Mouse (Mus musculus) lung, embryonic 14.5 days (tissue): Measurements from ENCODE around the gene Ror1. TPM values are rescaled to one million over a fixed set of nuclear protein-coding genes. Genes with fewer than 3 reads are reported as not detected.

Source experiments
- ATAC-seq: fragments of 200-750 bp; cut with Nextera tagmentation; 2 replicates; pipeline ENCODE4 v1.8.0; 2017; ENCODE audit warnings: mild to moderate bottlenecking, moderate TSS enrichment, moderate library complexity; ENCODE audit not compliant: insufficient read depth
- DNase-seq: peaks from one replicate; pipeline ENCODE4 v3.0.0-alpha.2; 2015
- H3K27ac ChIP-seq: fragments of 300-500 bp; sonication (generic); 2 replicates; pipeline ENCODE4 v1.5.1; 2014; ENCODE audit warnings: low read depth, mild to moderate bottlenecking, moderate library complexity
- H3K27me3 ChIP-seq: fragments of 300-500 bp; sonication (generic); 2 replicates; pipeline ENCODE4 v1.6.1; 2014; ENCODE audit warnings: low read length, control low read depth; ENCODE audit not compliant: insufficient read depth
- H3K36me3 ChIP-seq: fragments of 300-500 bp; sonication (generic); 2 replicates; pipeline ENCODE4 v1.6.1; 2014; ENCODE audit warnings: control low read depth; ENCODE audit not compliant: insufficient read depth
- H3K4me1 ChIP-seq: fragments of 300-500 bp; sonication (generic); 2 replicates; pipeline ENCODE4 v1.6.1; 2014; ENCODE audit warnings: antibody characterized with exemption, control low read depth; ENCODE audit not compliant: insufficient read depth
- H3K4me2 ChIP-seq: fragments of 300-500 bp; sonication (generic); 2 replicates; pipeline ENCODE4 v1.6.1; 2014; ENCODE audit warnings: mild to moderate bottlenecking
- H3K4me3 ChIP-seq: fragments of 300-500 bp; sonication (generic); 2 replicates; pipeline ENCODE4 v1.5.1; 2014; ENCODE audit warnings: low read depth, low read length
- H3K9ac ChIP-seq: fragments of 300-500 bp; sonication (generic); 2 replicates; pipeline ENCODE4 v1.6.1; 2014
- H3K9me3 ChIP-seq: fragments of 300-500 bp; sonication (generic); 2 replicates; pipeline ENCODE4 v1.6.1; 2016; ENCODE audit warnings: low read depth, low read length, control low read depth
- CTCF ChIP-seq: IDR thresholded peaks from 2 replicates; pipeline ENCODE4 v1.5.1; 2016; ENCODE audit warnings: antibody characterized with exemption, low read depth
- WGBS: fragments of 180-500 bp; shearing (Covaris S2); extraction: QIAGEN DNeasy Blood & Tissue Kit; methylation state at CpG from one replicate; pipeline ENCODE4 v1.1.7; 2014; 5-methylcytosine and 5-hydroxymethylcytosine counted together
- polyA plus RNA-seq: library from polyadenylated mRNA; unstranded; fragments of >200 nt; fragmentation: Nextera tagmentation; extraction: Ambion mirVana; gene quantifications from 2 replicates; pipeline ENCODE4 v1.2.1, GENCODE M21; 2014

The Ror1 gene
- polyA plus RNA-seq, 1 experiment from 2014 or later: 23.8 TPM

DNA sequence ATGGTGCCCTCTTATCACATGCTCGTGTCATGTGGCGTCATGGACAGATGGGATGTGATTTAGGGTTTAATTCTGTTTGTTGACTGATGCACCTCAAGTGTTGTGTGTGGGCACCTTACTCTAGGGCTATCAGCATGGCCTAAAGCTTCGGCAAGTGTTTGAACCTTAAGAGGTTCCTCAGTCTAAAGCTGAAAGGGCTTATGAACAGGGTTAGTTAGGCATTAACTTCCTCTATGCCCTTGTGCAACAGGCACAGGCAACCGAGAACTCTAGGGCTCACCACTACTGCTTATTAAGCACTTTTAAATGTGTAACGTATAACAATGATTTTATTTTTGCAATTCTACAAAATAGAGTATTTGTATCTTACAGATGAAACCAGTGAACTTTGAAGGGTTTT, 162.9 kb downstream of the Ror1 start:
- Histone ChIP-seq H3K27me3 (no peaks in the 10 kb centered on the region), H3K4me3 (no peak overlapping the region), H3K27ac (no peak overlapping the region), H3K4me2 (no peak overlapping the region), H3K9ac (no peak overlapping the region), H3K9me3 (no peaks in the 10 kb centered on the region), H3K4me1 (no peaks in the 10 kb centered on the region; the same call in 1 of the 2 replicates), H3K36me3 (no peaks in the 10 kb centered on the region)
- DNase-seq (no peak), ATAC-seq (0 out of 2 replicates have a peak, but pooled peaks have one; percentile 56)
- WGBS: 60% methylated on average over 5 of the region's 5 CpGs
- TF ChIP-seq CTCF: no peak

DNA sequence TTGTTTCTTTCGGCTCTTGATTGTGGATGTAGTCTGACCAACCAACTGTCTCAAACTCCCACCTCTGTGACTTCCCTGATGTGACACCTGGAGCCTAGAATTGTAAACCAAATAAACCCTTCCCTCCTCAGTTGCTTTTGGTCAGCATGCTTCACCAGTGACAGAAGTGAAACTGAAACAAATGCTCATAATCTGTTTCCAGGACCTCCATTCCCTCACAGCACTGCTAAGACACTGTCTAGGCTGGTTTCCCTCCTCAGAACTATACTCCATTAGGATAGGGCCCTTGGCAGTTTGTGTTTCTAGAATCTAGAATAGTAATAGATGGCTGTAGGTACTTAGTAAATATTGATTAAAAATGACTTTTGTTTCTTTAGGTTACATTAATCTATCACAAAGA, 168.3 kb downstream of the Ror1 start:
- no peaks in the 10 kb centered on the region for H3K9me3 ChIP-seq
- WGBS: 89% methylated on average over 1 of the region's 1 CpGs
- no peak overlapping the region for H3K4me3 ChIP-seq
- ATAC-seq (no peak), DNase-seq (no peak)
- no peaks in the 10 kb centered on the region for H3K27me3 ChIP-seq
- H3K9ac ChIP-seq: no peak overlapping the region
- H3K4me2 ChIP-seq: no peak overlapping the region
- TF ChIP-seq CTCF: no peak
- H3K27ac ChIP-seq: no peak overlapping the region
- H3K36me3 ChIP-seq: no peaks in the 10 kb centered on the region
- no peaks in the 10 kb centered on the region for H3K4me1 ChIP-seq

DNA sequence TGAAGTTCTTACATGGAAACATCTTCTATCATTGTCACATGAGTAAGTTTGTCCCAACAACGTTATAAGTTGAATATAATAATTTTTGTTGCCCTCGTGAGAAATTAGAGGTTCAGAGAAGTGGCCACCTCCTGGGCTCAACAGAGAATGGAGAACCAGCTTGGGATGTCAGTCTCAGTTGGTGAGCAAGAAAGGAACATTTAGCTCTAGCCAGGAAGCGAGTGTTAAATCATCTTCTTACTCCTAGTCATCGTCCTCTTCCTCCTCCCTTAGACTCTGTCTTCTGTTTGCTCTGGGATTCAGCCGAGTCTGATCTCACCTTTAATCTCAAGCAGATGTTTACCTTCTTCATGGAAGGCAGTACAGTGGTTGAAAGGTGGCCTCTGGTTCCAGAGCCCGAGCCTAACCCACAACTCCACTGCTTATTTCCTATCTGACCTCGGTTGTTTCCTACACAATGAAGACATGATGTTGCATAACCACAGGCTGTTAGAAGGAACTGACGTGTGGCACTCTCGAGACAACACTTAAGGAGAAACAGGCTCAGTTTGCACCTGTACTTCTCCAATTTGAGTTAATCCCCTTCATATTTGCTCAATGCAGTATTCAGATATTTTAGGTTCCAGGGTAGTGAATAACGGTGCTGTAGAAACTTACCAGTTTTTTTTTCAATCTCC, 175.6 kb downstream of the Ror1 start:
- no peak for TF ChIP-seq CTCF
- no peak overlapping the region for H3K9ac ChIP-seq
- no peaks in the 10 kb centered on the region for H3K9me3 ChIP-seq
- H3K4me3 ChIP-seq: no peak overlapping the region
- no peak overlapping the region for H3K4me2 ChIP-seq
- DNase-seq (no peak), ATAC-seq (no peak)
- WGBS: 51% methylated on average over 10 of the region's 10 CpGs
- H3K36me3 ChIP-seq: no peaks in the 10 kb centered on the region
- H3K4me1 ChIP-seq: no peaks in the 10 kb centered on the region
- H3K27ac ChIP-seq: no peak overlapping the region; the same call in 1 of the 2 replicates
- no peaks in the 10 kb centered on the region for H3K27me3 ChIP-seq

DNA sequence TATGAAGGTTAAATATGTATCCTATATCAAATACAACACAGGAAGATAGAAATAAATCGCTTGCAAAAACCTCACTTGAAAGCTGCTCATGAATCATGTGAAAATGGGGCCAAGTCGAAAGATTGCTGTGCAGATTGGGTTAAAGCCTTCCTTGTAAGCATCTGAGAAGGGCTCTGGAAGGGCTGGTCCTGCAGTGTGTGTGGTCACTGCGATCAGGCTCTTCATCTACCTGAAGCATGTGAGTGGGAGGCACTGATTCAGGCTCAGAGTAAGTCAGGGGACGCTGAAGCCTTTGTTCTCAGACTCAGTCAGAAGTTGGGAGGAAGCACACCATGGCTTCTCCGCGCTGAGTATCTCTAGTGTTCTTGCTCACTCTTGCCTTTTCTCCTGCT, 176.1 kb downstream of the Ror1 start:
- no peak overlapping the region for H3K4me2 ChIP-seq
- no peak overlapping the region for H3K4me3 ChIP-seq
- H3K9ac ChIP-seq: no peak overlapping the region
- 46% methylated on average over 6 of the region's 6 CpGs for WGBS
- no peaks in the 10 kb centered on the region for H3K4me1 ChIP-seq
- ATAC-seq (no peak), DNase-seq (no peak)
- no peaks in the 10 kb centered on the region for H3K9me3 ChIP-seq
- peak overlapping the region; percentile 61; the same call in 1 of the 2 replicates for H3K27ac ChIP-seq
- no peaks in the 10 kb centered on the region for H3K27me3 ChIP-seq
- H3K36me3 ChIP-seq: no peaks in the 10 kb centered on the region
- no peak for TF ChIP-seq CTCF

DNA sequence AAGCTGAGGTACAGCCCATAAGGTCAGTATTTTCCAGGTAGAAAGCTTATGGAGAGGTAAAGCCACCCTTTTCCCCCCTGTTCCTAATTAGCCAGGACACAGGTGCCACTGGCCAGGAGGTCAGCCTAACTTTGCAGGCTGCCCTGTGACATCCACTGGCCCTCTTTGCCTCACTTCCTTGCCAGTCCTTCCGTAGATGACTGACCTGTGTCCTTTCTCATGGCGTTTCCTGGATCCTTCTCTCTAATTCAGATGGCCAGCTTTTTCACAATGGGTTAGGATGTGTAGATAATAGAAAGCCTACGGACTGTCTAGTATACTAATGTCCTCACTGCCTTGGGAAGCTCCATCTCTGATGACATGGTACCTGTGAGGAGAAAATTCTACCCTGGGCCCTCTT, 177.8 kb downstream of the Ror1 start:
- Histone ChIP-seq H3K36me3 (no peaks in the 10 kb centered on the region), H3K4me2 (no peak overlapping the region), H3K27ac (no peak overlapping the region), H3K4me3 (no peak overlapping the region), H3K4me1 (no peaks in the 10 kb centered on the region), H3K27me3 (no peaks in the 10 kb centered on the region), H3K9ac (no peak overlapping the region), H3K9me3 (no peaks in the 10 kb centered on the region)
- ATAC-seq (no peak), DNase-seq (no peak)
- TF ChIP-seq CTCF: no peak
- 89% methylated on average over 3 of the region's 3 CpGs for WGBS

DNA sequence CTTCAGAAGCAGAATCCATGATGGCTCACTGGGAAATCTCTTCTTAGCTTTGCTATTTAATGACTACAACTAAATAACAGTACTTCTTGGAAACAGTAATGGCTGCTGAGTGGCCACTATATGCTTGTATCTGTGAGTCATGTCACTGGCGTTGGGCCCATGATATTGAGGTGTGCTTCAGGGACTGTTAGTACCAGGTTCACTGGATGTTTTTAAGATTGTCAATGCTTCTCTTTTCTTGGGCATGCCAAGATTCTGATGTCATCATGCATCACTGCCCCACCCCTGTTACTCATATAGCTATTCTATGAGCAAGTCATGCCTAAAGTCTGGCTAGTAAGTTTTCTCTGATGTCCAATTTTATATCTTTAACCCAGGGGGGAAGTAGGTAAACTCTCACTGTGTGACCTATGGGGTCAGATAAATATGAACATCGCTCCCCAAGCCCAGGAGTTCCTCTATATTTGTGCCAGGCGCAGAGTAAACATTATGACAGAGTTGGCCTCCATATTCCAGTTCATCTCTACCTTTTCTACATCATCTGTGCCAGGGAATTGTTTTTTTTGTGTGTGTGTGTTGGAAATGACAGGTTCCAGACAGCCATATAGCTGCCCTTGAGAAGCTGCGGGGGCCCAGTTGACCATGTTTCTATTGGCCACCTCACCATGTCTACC, 178.4 kb downstream of the Ror1 start:
- Histone ChIP-seq H3K9ac (no peak overlapping the region), H3K4me1 (no peaks in the 10 kb centered on the region), H3K36me3 (no peaks in the 10 kb centered on the region), H3K4me3 (no peak overlapping the region), H3K27me3 (no peaks in the 10 kb centered on the region), H3K4me2 (no peak overlapping the region), H3K9me3 (no peaks in the 10 kb centered on the region), H3K27ac (no peak overlapping the region)
- DNase-seq: no peak
- no peak for ATAC-seq
- TF ChIP-seq CTCF: no peak
- 88% methylated on average over 4 of the region's 4 CpGs for WGBS

DNA sequence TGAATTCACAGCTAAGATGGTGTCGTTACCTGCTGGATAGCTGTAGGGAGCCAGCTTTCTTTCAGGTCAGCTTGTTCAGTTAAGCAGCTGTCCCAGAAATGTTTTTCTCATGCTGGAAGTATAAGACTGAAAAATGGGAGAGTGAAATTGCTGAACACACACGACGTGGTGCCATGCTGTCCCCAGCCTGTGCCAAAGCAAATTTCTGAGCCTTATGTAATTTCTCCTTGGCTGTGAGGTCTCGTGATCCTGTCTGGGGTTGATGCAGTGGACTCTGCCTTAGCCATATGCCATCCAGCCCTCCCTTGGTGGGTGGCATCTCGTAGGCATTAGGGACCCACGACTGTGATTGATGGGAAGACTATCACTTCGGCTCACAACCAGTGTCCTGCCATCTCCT, 180.9 kb downstream of the Ror1 start:
- no peaks in the 10 kb centered on the region for H3K4me1 ChIP-seq
- H3K4me2 ChIP-seq: no peak overlapping the region
- ATAC-seq (no peak), DNase-seq (no peak)
- 51% methylated on average over 7 of the region's 7 CpGs for WGBS
- H3K9ac ChIP-seq: no peak overlapping the region
- no peaks in the 10 kb centered on the region for H3K27me3 ChIP-seq
- H3K4me3 ChIP-seq: no peak overlapping the region
- no peak overlapping the region for H3K27ac ChIP-seq
- no peak for TF ChIP-seq CTCF
- no peaks in the 10 kb centered on the region for H3K36me3 ChIP-seq
- no peaks in the 10 kb centered on the region for H3K9me3 ChIP-seq
